Mouse (Mus musculus) midbrain, embryonic 12.5 days (tissue): ENCODE measurements around the gene Noc2l. TPM values are rescaled to one million over a fixed set of nuclear protein-coding genes. Genes with fewer than 3 reads are reported as not detected.

Source experiments
- ATAC-seq: fragments of 200-750 bp; cut with Nextera tagmentation; 2 replicates; pipeline ENCODE4 v1.8.0; 2017; ENCODE audit warnings: low read depth, moderate TSS enrichment, moderate library complexity; ENCODE audit not compliant: low FRiP score
- H3K27ac ChIP-seq: fragments of 300-500 bp; sonication (generic); replicated peaks from 2 replicates; pipeline ENCODE4 v1.5.1; 2016; ENCODE audit warnings: mild to moderate bottlenecking
- H3K27me3 ChIP-seq: fragments of 300-500 bp; sonication (generic); 2 replicates; pipeline ENCODE4 v1.6.1; 2016; ENCODE audit warnings: mild to moderate bottlenecking
- H3K36me3 ChIP-seq: fragments of 300-500 bp; sonication (generic); 2 replicates; pipeline ENCODE4 v1.6.1; 2016
- H3K4me1 ChIP-seq: fragments of 300-500 bp; sonication (generic); 2 replicates; pipeline ENCODE4 v1.6.1; 2016
- H3K4me2 ChIP-seq: fragments of 300-500 bp; sonication (generic); replicated peaks from 2 replicates; pipeline ENCODE4 v1.6.1; 2016; ENCODE audit warnings: mild to moderate bottlenecking, moderate library complexity
- H3K4me3 ChIP-seq: fragments of 300-500 bp; sonication (generic); 2 replicates; pipeline ENCODE4 v1.5.1; 2016; ENCODE audit warnings: mild to moderate bottlenecking
- H3K9ac ChIP-seq: fragments of 300-500 bp; sonication (generic); replicated peaks from 2 replicates; pipeline ENCODE4 v1.6.1; 2016; ENCODE audit warnings: mild to moderate bottlenecking, moderate library complexity
- H3K9me3 ChIP-seq: fragments of 300-500 bp; sonication (generic); 2 replicates; pipeline ENCODE4 v1.6.1; 2016; ENCODE audit warnings: mild to moderate bottlenecking
- whole genome bisulfite sequencing: fragments of 180-500 bp; shearing (Covaris S2); methylation state at CpG from one replicate; pipeline ENCODE4 v1.1.7; 2016; 5-methylcytosine and 5-hydroxymethylcytosine counted together
- microRNA-seq: library from miRNA; unstranded; fragments of <30 nt; microRNA quantifications from one replicate; pipeline ENCODE4, GENCODE M21; 2017
- polyA plus RNA-seq: library from polyadenylated mRNA; unstranded; fragments of >200 nt; fragmentation: Nextera tagmentation; extraction: Ambion mirVana; gene quantifications from 2 replicates; pipeline ENCODE4 v1.2.1, GENCODE M21; 2016

Gene Noc2l
- polyA plus RNA-seq, 1 experiment from 2014 or later = 85.2 TPM

GRCm38 (mm10) chr4:156252619-156253018 is 16.8 kb downstream of the Noc2l start:
- Histone ChIP-seq H3K27me3 (peaks cover 30% of the 10 kb centered on the region), H3K4me1 (peaks cover 14% of the 10 kb centered on the region; the same call in 1 of the 2 replicates), H3K36me3 (peaks cover 21% of the 10 kb centered on the region), H3K4me2 (no peak overlapping the region), H3K27ac (peak overlapping the region; percentile 66), H3K9ac (no peak overlapping the region), H3K9me3 (no peaks in the 10 kb centered on the region), H3K4me3 (no peak overlapping the region)
- ATAC-seq = no peak
- WGBS = 41% methylated on average over 3 of the region's 3 CpGs

GRCm38 (mm10) chr4:156253043-156253442 is 17.2 kb downstream of the Noc2l start:
- Histone ChIP-seq H3K4me3 (no peak overlapping the region), H3K27ac (peak overlapping the region; percentile 66), H3K9me3 (no peaks in the 10 kb centered on the region), H3K4me2 (no peak overlapping the region), H3K27me3 (peaks cover 30% of the 10 kb centered on the region), H3K9ac (no peak overlapping the region), H3K4me1 (peaks cover 14% of the 10 kb centered on the region; the same call in 1 of the 2 replicates), H3K36me3 (peaks cover 16% of the 10 kb centered on the region)
- ATAC-seq = no peak
- WGBS = 42% methylated on average over 7 of the region's 7 CpGs

- 0 out of 2 replicates have a peak overlapping the region, but pooled peaks have one; percentile 11 for H3K27ac ChIP-seq
Observed at GRCm38 (mm10) chr4:156254361-156255077, 18.7 kb downstream of the Noc2l start.

GRCm38 (mm10) chr4:156255078-156255839 is 19.4 kb downstream of the Noc2l start, which contains the start of gene Samd11:
Samd11 (minus strand) TSS chr4:156255657.
- Histone ChIP-seq H3K9me3 (no peaks in the 10 kb centered on the region), H3K4me1 (peaks cover 14% of the 10 kb centered on the region; the same call in 1 of the 2 replicates), H3K9ac (peak within 1 kb of the TSS; percentile 26), H3K4me2 (peak within 1 kb of the TSS; percentile 47), H3K27me3 (peaks cover 30% of the 10 kb centered on the region), H3K4me3 (peak within 1 kb of the TSS; percentile 27), H3K36me3 (no peaks in the 10 kb centered on the region), H3K27ac (0 out of 2 replicates have a peak within 1 kb of the TSS, but pooled peaks have one; percentile 11)
- 2% methylated on average over 26 of the region's 26 CpGs for WGBS
- ATAC-seq = peak; percentile 27; the same call in 1 of the 2 replicates

More at GRCm38 (mm10) chr4:156254361-156255077, 18.7 kb downstream of the Noc2l start:
- ATAC-seq = peak; percentile 65
- H3K9me3 ChIP-seq = no peaks in the 10 kb centered on the region
- peak overlapping the region; percentile 27 for H3K4me3 ChIP-seq
- peak overlapping the region; percentile 47 for H3K4me2 ChIP-seq
- H3K9ac ChIP-seq = peak overlapping the region; percentile 26
- peaks cover 14% of the 10 kb centered on the region; the same call in 1 of the 2 replicates for H3K4me1 ChIP-seq
- H3K36me3 ChIP-seq = peaks cover 2% of the 10 kb centered on the region; the same call in 1 of the 2 replicates
- H3K27me3 ChIP-seq = peaks cover 30% of the 10 kb centered on the region
- 3% methylated on average over 28 of the region's 30 CpGs for WGBS

Small RNA genes lying within 50 kb of the gene (microRNA-seq; reads per million reads assigned to microRNA genes)
- 6.0 reads per million, percentile 21 among the genes with 10 or more reads in this experiment for gene Mir7658

Other genes with a start within 250 kb of the Noc2l start
- 19.1 and 23.0 TPM in 2 replicates for gene B3galt6, start 243.4 kb upstream of the Noc2l start, polyA plus RNA-seq
- gene Sdf4, start 243.1 kb upstream of the Noc2l start, polyA plus RNA-seq = 120 and 130 TPM in 2 replicates
- gene Tnfrsf4, start 222.2 kb upstream of the Noc2l start, polyA plus RNA-seq = 0.52 and 0.77 TPM in 2 replicates
- 2.2 and 2.4 TPM in 2 replicates for gene Tnfrsf18, start 209.8 kb upstream of the Noc2l start, polyA plus RNA-seq
- gene Ttll10, start 176.6 kb upstream of the Noc2l start, polyA plus RNA-seq = not detected in 2 replicates
- 59.8 and 60.0 TPM in 2 replicates for gene 9430015G10Rik, start 126.0 kb upstream of the Noc2l start, polyA plus RNA-seq
- 1.1 and 1.2 TPM in 2 replicates for gene Rnf223, start 105.5 kb upstream of the Noc2l start, polyA plus RNA-seq
- gene Agrn, start 38.5 kb upstream of the Noc2l start, polyA plus RNA-seq = 155 and 160 TPM in 2 replicates
- gene Isg15, start 35.2 kb upstream of the Noc2l start, polyA plus RNA-seq = 1.3 and 2.0 TPM in 2 replicates
- gene AW011738, start 32.7 kb upstream of the Noc2l start, polyA plus RNA-seq = 7.6 and 8.1 TPM in 2 replicates
- gene Perm1, start 20.1 kb upstream of the Noc2l start, polyA plus RNA-seq = 2.0 and 2.1 TPM in 2 replicates
- 29.7 and 31.9 TPM in 2 replicates for gene Plekhn1, start 1.2 kb upstream of the Noc2l start, polyA plus RNA-seq
- 5.2 and 5.6 TPM in 2 replicates for gene Samd11, start 19.6 kb downstream of the Noc2l start, polyA plus RNA-seq
- not detected in 2 replicates for gene Vmn2r-ps159, start 95.1 kb downstream of the Noc2l start, polyA plus RNA-seq